Mouse (Mus musculus) embryonic facial prominence, embryonic 13.5 days (tissue): ENCODE results near the gene Kdm6b. TPM values are rescaled to one million over a fixed set of nuclear protein-coding genes. Genes with fewer than 3 reads are reported as not detected.

Experiments
- polyA plus RNA-seq: library from polyadenylated mRNA; unstranded; fragments of >200 nt; fragmentation: Nextera tagmentation; extraction: Ambion mirVana; gene quantifications from 2 replicates; pipeline ENCODE4 v1.2.1, GENCODE M21; 2015

Gene Kdm6b
- polyA plus RNA-seq, 1 experiment from 2014 or later: 41.3 TPM

Other genes starting within 250 kb of the Kdm6b start
- gene Alox8, start 215.8 kb downstream of the Kdm6b start, polyA plus RNA-seq: 0.23 and 0.52 TPM in 2 replicates
- gene Gucy2e, start 176.6 kb downstream of the Kdm6b start, polyA plus RNA-seq: 0.45 and 0.62 TPM in 2 replicates
- 30.4 and 33.8 TPM in 2 replicates for gene Cntrob, start 89.9 kb downstream of the Kdm6b start, polyA plus RNA-seq
- 177 and 187 TPM in 2 replicates for gene Trappc1, start 89.7 kb downstream of the Kdm6b start, polyA plus RNA-seq
- gene Kcnab3, start 87.4 kb downstream of the Kdm6b start, polyA plus RNA-seq: 1.8 and 2.5 TPM in 2 replicates
- 24.7 and 26.4 TPM in 2 replicates for gene Rnf227, start 73.2 kb downstream of the Kdm6b start, polyA plus RNA-seq
- 135 and 142 TPM in 2 replicates for gene Chd3, start 44.3 kb downstream of the Kdm6b start, polyA plus RNA-seq
- 145 and 150 TPM in 2 replicates for gene Naa38, start 18.2 kb downstream of the Kdm6b start, polyA plus RNA-seq
- 43.4 and 46.5 TPM in 2 replicates for gene Cyb5d1, start 18.0 kb downstream of the Kdm6b start, polyA plus RNA-seq
- 13.2 and 16.4 TPM in 2 replicates for gene Tmem88, start 15.4 kb downstream of the Kdm6b start, polyA plus RNA-seq
- gene Dnah2, start 135.4 kb upstream of the Kdm6b start, polyA plus RNA-seq: 4.2 and 4.4 TPM in 2 replicates
- gene Efnb3, start 146.5 kb upstream of the Kdm6b start, polyA plus RNA-seq: 43.4 and 46.3 TPM in 2 replicates
- gene Wrap53, start 166.6 kb upstream of the Kdm6b start, polyA plus RNA-seq: 26.9 TPM in 2 replicates
- 160 and 186 TPM in 2 replicates for gene Trp53, start 166.7 kb upstream of the Kdm6b start, polyA plus RNA-seq
- 7.9 and 8.3 TPM in 2 replicates for gene Atp1b2, start 192.3 kb upstream of the Kdm6b start, polyA plus RNA-seq
- gene Shbg, start 204.2 kb upstream of the Kdm6b start, polyA plus RNA-seq: 0.50 TPM in 1 of 2 replicates, not detected in the other
- gene Sat2, start 208.3 kb upstream of the Kdm6b start, polyA plus RNA-seq: 23.8 and 28.2 TPM in 2 replicates
- gene Fxr2, start 219.3 kb upstream of the Kdm6b start, polyA plus RNA-seq: 36.6 and 44.1 TPM in 2 replicates
- 0.41 and 0.63 TPM in 2 replicates for gene Sox15, start 241.6 kb upstream of the Kdm6b start, polyA plus RNA-seq
- gene Mpdu1, start 249.0 kb upstream of the Kdm6b start, polyA plus RNA-seq: 54.3 and 74.9 TPM in 2 replicates